Mouse (Mus musculus) midbrain, embryonic 15.5 days (tissue): ENCODE results near the gene Btbd9. TPM values are rescaled to one million over a fixed set of nuclear protein-coding genes. Genes with fewer than 3 reads are reported as not detected.

Experiments
- ATAC-seq: fragments of 200-750 bp; cut with Nextera tagmentation; replicated peaks from 2 replicates; pipeline ENCODE4 v1.8.0; 2017; ENCODE audit warnings: moderate TSS enrichment
- H3K27ac ChIP-seq: fragments of 300-500 bp; sonication (generic); 2 replicates; pipeline ENCODE4 v1.5.1; 2015; ENCODE audit warnings: mild to moderate bottlenecking, inconsistent platforms
- H3K27me3 ChIP-seq: fragments of 300-500 bp; sonication (generic); replicated peaks from 2 replicates; pipeline ENCODE4 v1.6.1; 2015; ENCODE audit warnings: inconsistent platforms
- H3K36me3 ChIP-seq: fragments of 300-500 bp; sonication (generic); replicated peaks from 2 replicates; pipeline ENCODE4 v1.6.1; 2015; ENCODE audit warnings: inconsistent platforms
- H3K4me1 ChIP-seq: fragments of 300-500 bp; sonication (generic); 2 replicates; pipeline ENCODE4 v1.6.1; 2015; ENCODE audit warnings: inconsistent platforms
- H3K4me2 ChIP-seq: fragments of 300-500 bp; sonication (generic); 2 replicates; pipeline ENCODE4 v1.6.1; 2015; ENCODE audit warnings: inconsistent platforms, mild to moderate bottlenecking, moderate library complexity
- H3K4me3 ChIP-seq: fragments of 300-500 bp; sonication (generic); 2 replicates; pipeline ENCODE4 v1.5.1; 2015; ENCODE audit warnings: mild to moderate bottlenecking, inconsistent platforms
- H3K9ac ChIP-seq: fragments of 300-500 bp; sonication (generic); 2 replicates; pipeline ENCODE4 v1.6.1; 2015; ENCODE audit warnings: mild to moderate bottlenecking, inconsistent platforms
- H3K9me3 ChIP-seq: fragments of 300-500 bp; sonication (generic); 2 replicates; pipeline ENCODE4 v1.6.1; 2016; ENCODE audit warnings: inconsistent platforms
- WGBS: fragments of 180-500 bp; shearing (Covaris S2); methylation state at CpG from one replicate; pipeline ENCODE4 v1.1.7; 2015; ENCODE audit warnings: mixed read lengths; 5-methylcytosine and 5-hydroxymethylcytosine counted together
- polyA plus RNA-seq: library from polyadenylated mRNA; unstranded; fragments of >200 nt; fragmentation: Nextera tagmentation; extraction: Ambion mirVana; gene quantifications from 2 replicates; pipeline ENCODE4 v1.2.1, GENCODE M21; 2015

Gene Btbd9
- polyA plus RNA-seq, 1 experiment from 2014 or later: 163 TPM

GRCm38 (mm10) chr17:30205062-30205825, 371.0 kb downstream of the Btbd9 start:
- Histone ChIP-seq H3K4me1 (peaks cover 58% of the 10 kb centered on the region), H3K9ac (no peak overlapping the region), H3K4me2 (no peak overlapping the region), H3K27ac (0 out of 2 replicates have a peak overlapping the region, but pooled peaks have one; percentile 19), H3K9me3 (no peaks in the 10 kb centered on the region), H3K36me3 (peaks cover 8% of the 10 kb centered on the region), H3K4me3 (no peak overlapping the region), H3K27me3 (no peaks in the 10 kb centered on the region)
- WGBS: 90% methylated on average over 17 of the region's 17 CpGs
- ATAC-seq: no peak

GRCm38 (mm10) chr17:30200283-30200682, 376.0 kb downstream of the Btbd9 start:
- H3K4me3 ChIP-seq: no peak overlapping the region
- H3K27me3 ChIP-seq: no peaks in the 10 kb centered on the region
- H3K9me3 ChIP-seq: no peaks in the 10 kb centered on the region
- H3K27ac ChIP-seq: no peak overlapping the region
- 83% methylated on average over 4 of the region's 4 CpGs for WGBS
- no peaks in the 10 kb centered on the region for H3K36me3 ChIP-seq
- H3K4me2 ChIP-seq: no peak overlapping the region
- peaks cover 91% of the 10 kb centered on the region for H3K4me1 ChIP-seq
- no peak for ATAC-seq
- H3K9ac ChIP-seq: no peak overlapping the region

GRCm38 (mm10) chr17:30199374-30200247, 376.7 kb downstream of the Btbd9 start:
- H3K36me3 ChIP-seq: no peaks in the 10 kb centered on the region
- no peaks in the 10 kb centered on the region for H3K27me3 ChIP-seq
- no peak overlapping the region for H3K4me2 ChIP-seq
- WGBS: 70% methylated on average over 13 of the region's 13 CpGs
- H3K27ac ChIP-seq: no peak overlapping the region
- H3K9ac ChIP-seq: no peak overlapping the region
- H3K4me3 ChIP-seq: no peak overlapping the region
- H3K9me3 ChIP-seq: no peaks in the 10 kb centered on the region
- peaks cover 91% of the 10 kb centered on the region for H3K4me1 ChIP-seq
- no peak for ATAC-seq

- Histone ChIP-seq H3K36me3 (no peaks in the 10 kb centered on the region), H3K4me3 (no peak overlapping the region), H3K4me2 (no peak overlapping the region), H3K4me1 (peaks cover 89% of the 10 kb centered on the region), H3K27me3 (no peaks in the 10 kb centered on the region), H3K9me3 (no peaks in the 10 kb centered on the region), H3K9ac (no peak overlapping the region), H3K27ac (no peak overlapping the region)
- ATAC-seq: no peak
- WGBS: 74% methylated on average over 10 of the region's 10 CpGs
Measured at GRCm38 (mm10) chr17:30198422-30198821, 377.9 kb downstream of the Btbd9 start.

GRCm38 (mm10) chr17:30197280-30198030, 378.8 kb downstream of the Btbd9 start:
- H3K27ac ChIP-seq: peak overlapping the region; percentile 46; the same call in 1 of the 2 replicates
- H3K27me3 ChIP-seq: no peaks in the 10 kb centered on the region

GRCm38 (mm10) chr17:30196401-30197279, 379.6 kb downstream of the Btbd9 start:
- peak overlapping the region; percentile 82 for H3K27ac ChIP-seq
- no peak for ATAC-seq
- H3K4me3 ChIP-seq: no peak overlapping the region
- H3K27me3 ChIP-seq: no peaks in the 10 kb centered on the region
- H3K36me3 ChIP-seq: no peaks in the 10 kb centered on the region
- 42% methylated on average over 17 of the region's 17 CpGs for WGBS
- H3K9ac ChIP-seq: no peak overlapping the region
- no peaks in the 10 kb centered on the region for H3K9me3 ChIP-seq
- no peak overlapping the region for H3K4me2 ChIP-seq
- peaks cover 92% of the 10 kb centered on the region for H3K4me1 ChIP-seq

More at GRCm38 (mm10) chr17:30197280-30198030, 378.8 kb downstream of the Btbd9 start:
- no peaks in the 10 kb centered on the region for H3K9me3 ChIP-seq
- H3K4me1 ChIP-seq: peaks cover 89% of the 10 kb centered on the region
- H3K4me3 ChIP-seq: no peak overlapping the region
- H3K9ac ChIP-seq: no peak overlapping the region
- H3K4me2 ChIP-seq: no peak overlapping the region
- WGBS: 71% methylated on average over 12 of the region's 12 CpGs
- H3K36me3 ChIP-seq: no peaks in the 10 kb centered on the region
- ATAC-seq: no peak

GRCm38 (mm10) chr17:30195591-30196183, 380.6 kb downstream of the Btbd9 start:
- Histone ChIP-seq H3K27ac (peak overlapping the region; percentile 82), H3K4me2 (no peak overlapping the region), H3K4me3 (no peak overlapping the region), H3K36me3 (no peaks in the 10 kb centered on the region), H3K4me1 (peaks cover 91% of the 10 kb centered on the region), H3K27me3 (no peaks in the 10 kb centered on the region), H3K9me3 (no peaks in the 10 kb centered on the region), H3K9ac (no peak overlapping the region)
- ATAC-seq: no peak
- 81% methylated on average over 19 of the region's 21 CpGs for WGBS

GRCm38 (mm10) chr17:30194629-30195445, 381.5 kb downstream of the Btbd9 start:
- WGBS: 34% methylated on average over 11 of the region's 11 CpGs
- Histone ChIP-seq H3K9ac (no peak overlapping the region), H3K4me3 (no peak overlapping the region), H3K36me3 (no peaks in the 10 kb centered on the region), H3K4me2 (no peak overlapping the region), H3K9me3 (no peaks in the 10 kb centered on the region), H3K4me1 (peaks cover 91% of the 10 kb centered on the region), H3K27ac (peak overlapping the region; percentile 82), H3K27me3 (no peaks in the 10 kb centered on the region)
- ATAC-seq: peak; percentile 52

GRCm38 (mm10) chr17:30194091-30194490, 382.2 kb downstream of the Btbd9 start:
- H3K27me3 ChIP-seq: no peaks in the 10 kb centered on the region
- 41% methylated on average over 3 of the region's 3 CpGs for WGBS
- H3K4me3 ChIP-seq: no peak overlapping the region
- H3K9me3 ChIP-seq: no peaks in the 10 kb centered on the region
- no peaks in the 10 kb centered on the region for H3K36me3 ChIP-seq
- peak overlapping the region; percentile 82 for H3K27ac ChIP-seq
- H3K4me1 ChIP-seq: peaks cover 91% of the 10 kb centered on the region
- no peak for ATAC-seq
- H3K9ac ChIP-seq: no peak overlapping the region
- no peak overlapping the region for H3K4me2 ChIP-seq

- Histone ChIP-seq H3K9ac (no peak overlapping the region), H3K36me3 (no peaks in the 10 kb centered on the region), H3K9me3 (no peaks in the 10 kb centered on the region), H3K4me2 (no peak overlapping the region), H3K4me1 (peaks cover 90% of the 10 kb centered on the region), H3K27me3 (no peaks in the 10 kb centered on the region), H3K4me3 (no peak overlapping the region), H3K27ac (peak overlapping the region; percentile 82)
- no peak for ATAC-seq
- WGBS: 83% methylated on average over 2 of the region's 2 CpGs
Measured at GRCm38 (mm10) chr17:30193615-30194014, 382.7 kb downstream of the Btbd9 start.
